Mouse (Mus musculus): Measurements from ENCODE around the gene Smarca2. TPM values are rescaled to one million over a fixed set of nuclear protein-coding genes. Genes with fewer than 3 reads are reported as not detected.

The Smarca2 gene
- polyA plus RNA-seq, 1 experiment = 145 TPM

DNA sequence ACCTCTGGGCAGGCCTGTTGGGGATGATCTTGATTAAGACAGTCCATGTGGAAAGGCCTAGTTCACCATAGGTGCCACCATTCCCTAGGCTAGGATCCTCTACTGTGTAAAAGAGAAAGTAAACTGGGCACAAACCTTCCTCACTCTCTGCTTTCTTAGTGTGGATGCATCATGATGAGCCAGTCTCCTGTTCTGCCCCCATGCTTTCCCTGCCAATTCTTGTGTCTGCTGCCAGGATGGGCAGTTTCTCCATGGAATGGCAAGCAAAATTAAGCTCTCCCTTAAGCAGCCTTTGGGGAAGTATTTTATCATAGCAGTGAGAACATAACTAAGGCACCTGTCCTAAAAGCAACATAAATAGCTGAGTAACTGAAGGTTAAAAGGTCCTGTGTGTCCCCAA is 10.2 kb upstream of the Smarca2 start:
- H3K27ac ChIP-seq (ENCODE audit: insufficient read depth, low read length) = no peak overlapping the region
- DNase-seq = no peak

DNA sequence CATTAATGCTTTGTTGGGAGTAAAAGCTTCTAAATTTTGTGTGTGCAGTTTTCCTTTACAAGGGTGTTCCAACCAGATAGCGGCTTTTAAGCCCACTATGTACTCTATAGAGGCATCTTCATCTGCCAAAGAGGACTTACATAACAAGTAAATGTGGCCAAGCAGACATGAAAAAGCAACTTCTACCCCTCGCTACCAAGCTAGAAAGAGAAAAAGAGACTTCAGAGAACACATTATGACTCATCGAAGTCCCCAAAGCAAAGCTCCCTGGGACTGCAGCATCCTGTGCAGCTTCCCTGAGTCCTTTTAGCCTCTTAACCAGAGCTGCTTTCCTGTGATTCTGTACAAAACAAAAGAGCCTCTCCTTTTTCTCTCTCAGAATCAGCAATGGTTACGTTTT is 3.4 kb upstream of the Smarca2 start:
- no peak for DNase-seq

More for the DNA sequence above, 10.2 kb upstream of the Smarca2 start:
- Histone ChIP-seq H3K4me3 (replicated peaks; ENCODE audit: insufficient read depth, low read depth, low read length) (no peak overlapping the region), H3K27me3 (ENCODE audit: control insufficient read depth, insufficient read depth, low read length) (no peaks in the 10 kb centered on the region), H3K4me1 (ENCODE audit: control insufficient read depth, insufficient read depth, low read length) (no peaks in the 10 kb centered on the region)
- no peak for TF ChIP-seq POLR2A (IDR thresholded peaks at IDR 0.05; ENCODE audit: borderline replicate concordance, insufficient read depth, low read length)
- no peak for TF ChIP-seq CTCF (IDR thresholded peaks at IDR 0.05; ENCODE audit: borderline replicate concordance, insufficient read depth, low read depth, low read length)

GRCm38 (mm10) chr19:26603296-26603860 is 1.5 kb upstream of the Smarca2 start:
- no peak overlapping the region for H3K27ac ChIP-seq (ENCODE audit: insufficient read depth, low read length)
- no peak overlapping the region for H3K4me3 ChIP-seq (replicated peaks; ENCODE audit: insufficient read depth, low read depth, low read length)
- DNase-seq = no peak
- WGBS = 45% methylated on average over 2 of the region's 2 CpGs
- TF ChIP-seq POLR2A (IDR thresholded peaks at IDR 0.05; ENCODE audit: borderline replicate concordance, insufficient read depth, low read length) = no peak
- no peak for TF ChIP-seq CTCF (IDR thresholded peaks at IDR 0.05; ENCODE audit: borderline replicate concordance, insufficient read depth, low read depth, low read length)
- no peaks in the 10 kb centered on the region; the same call in 1 of the 2 replicates for H3K4me1 ChIP-seq (ENCODE audit: control insufficient read depth, insufficient read depth, low read length)
- no peaks in the 10 kb centered on the region for H3K27me3 ChIP-seq (ENCODE audit: control insufficient read depth, insufficient read depth, low read length)

More for the DNA sequence above, 3.4 kb upstream of the Smarca2 start:
- 76% methylated on average over 4 of the region's 4 CpGs for WGBS
- H3K4me1 ChIP-seq (ENCODE audit: control insufficient read depth, insufficient read depth, low read length) = no peaks in the 10 kb centered on the region; the same call in 1 of the 2 replicates
- no peak overlapping the region for H3K27ac ChIP-seq (ENCODE audit: insufficient read depth, low read length)
- H3K4me3 ChIP-seq (replicated peaks; ENCODE audit: insufficient read depth, low read depth, low read length) = no peak overlapping the region
- no peak for TF ChIP-seq CTCF (IDR thresholded peaks at IDR 0.05; ENCODE audit: borderline replicate concordance, insufficient read depth, low read depth, low read length)
- no peak for TF ChIP-seq POLR2A (IDR thresholded peaks at IDR 0.05; ENCODE audit: borderline replicate concordance, insufficient read depth, low read length)
- H3K27me3 ChIP-seq (ENCODE audit: control insufficient read depth, insufficient read depth, low read length) = no peaks in the 10 kb centered on the region

DNA sequence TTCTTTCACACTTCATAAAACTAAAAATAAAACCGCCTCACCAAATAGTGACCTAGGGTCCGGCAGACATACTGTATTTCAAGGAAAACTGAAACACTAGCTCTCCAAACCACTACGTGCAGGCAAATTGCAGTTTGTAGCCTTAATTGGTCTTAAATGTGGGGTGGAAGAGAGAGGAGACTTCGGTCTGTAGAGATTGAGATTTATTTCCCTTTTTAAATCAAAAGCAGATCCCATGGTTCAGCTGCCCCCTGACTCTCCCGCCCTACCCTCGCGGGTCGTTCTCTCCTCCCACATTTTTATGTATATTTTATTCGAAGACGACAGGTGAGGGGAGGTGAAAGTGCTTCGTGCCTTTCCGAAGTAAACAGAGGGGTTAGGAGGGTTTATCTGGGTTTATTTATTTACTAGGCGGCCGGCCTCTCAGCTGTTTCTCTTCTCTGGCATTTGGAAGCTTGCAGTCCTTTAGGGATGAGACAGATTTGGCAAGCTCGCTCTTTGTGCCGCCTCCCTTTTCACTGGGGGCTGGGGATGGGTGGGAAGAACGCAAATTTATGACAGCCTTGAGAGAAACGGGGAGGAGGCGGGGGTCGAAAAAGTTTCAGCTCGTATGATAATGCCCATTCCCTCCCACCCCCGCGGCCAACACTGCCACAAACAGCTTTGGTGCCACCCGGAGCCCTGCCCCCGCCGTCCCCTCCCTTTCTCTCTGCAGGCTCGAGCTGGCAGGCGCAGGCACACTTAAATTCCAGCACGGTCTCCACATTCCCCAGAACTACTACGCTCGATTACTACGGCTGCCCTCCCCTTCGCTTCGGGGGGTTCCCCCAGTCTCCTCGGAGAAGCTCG is 720 bp upstream of the Smarca2 start:
- no peak for DNase-seq
- Histone ChIP-seq H3K27ac (ENCODE audit: insufficient read depth, low read length) (peak overlapping the region; percentile 97), H3K4me3 (replicated peaks; ENCODE audit: insufficient read depth, low read depth, low read length) (peak overlapping the region; percentile 72), H3K4me1 (ENCODE audit: control insufficient read depth, insufficient read depth, low read length) (no peaks in the 10 kb centered on the region; the same call in 1 of the 2 replicates), H3K27me3 (ENCODE audit: control insufficient read depth, insufficient read depth, low read length) (no peaks in the 10 kb centered on the region)
- 1% methylated on average over 36 of the region's 36 CpGs for WGBS
- TF ChIP-seq POLR2A (IDR thresholded peaks at IDR 0.05; ENCODE audit: borderline replicate concordance, insufficient read depth, low read length) (no peak), CTCF (IDR thresholded peaks at IDR 0.05; ENCODE audit: borderline replicate concordance, insufficient read depth, low read depth, low read length) (no peak)

GRCm38 (mm10) chr19:26605438-26606320 is 829 bp downstream of the Smarca2 start:
- Histone ChIP-seq H3K4me1 (ENCODE audit: control insufficient read depth, insufficient read depth, low read length) (no peaks in the 10 kb centered on the region; the same call in 1 of the 2 replicates), H3K4me3 (replicated peaks; ENCODE audit: insufficient read depth, low read depth, low read length) (peak overlapping the region; percentile 72), H3K27me3 (ENCODE audit: control insufficient read depth, insufficient read depth, low read length) (no peaks in the 10 kb centered on the region), H3K27ac (ENCODE audit: insufficient read depth, low read length) (peak overlapping the region; percentile 94)
- under 1% methylated on average over 43 of the region's 44 CpGs for WGBS
- peak; percentile 78 to 80 for DNase-seq
- TF ChIP-seq CTCF (IDR thresholded peaks at IDR 0.05; ENCODE audit: borderline replicate concordance, insufficient read depth, low read depth, low read length) (no peak), POLR2A (IDR thresholded peaks at IDR 0.05; ENCODE audit: borderline replicate concordance, insufficient read depth, low read length) (peak; percentile 36; the same call in 1 of the 2 replicates)

- no peaks in the 10 kb centered on the region; the same call in 1 of the 2 replicates for H3K4me1 ChIP-seq (ENCODE audit: control insufficient read depth, insufficient read depth, low read length)
- under 1% methylated on average over 63 of the region's 63 CpGs for WGBS
- no peaks in the 10 kb centered on the region for H3K27me3 ChIP-seq (ENCODE audit: control insufficient read depth, insufficient read depth, low read length)
- peak overlapping the region; percentile 72 for H3K4me3 ChIP-seq (replicated peaks; ENCODE audit: insufficient read depth, low read depth, low read length)
- peak; percentile 78 to 80 for DNase-seq
- TF ChIP-seq POLR2A (IDR thresholded peaks at IDR 0.05; ENCODE audit: borderline replicate concordance, insufficient read depth, low read length) = peak; percentile 37; the same call in 1 of the 2 replicates
- TF ChIP-seq CTCF (IDR thresholded peaks at IDR 0.05; ENCODE audit: borderline replicate concordance, insufficient read depth, low read depth, low read length) = no peak; the same call in 1 of the 2 replicates
- H3K27ac ChIP-seq (ENCODE audit: insufficient read depth, low read length) = peak overlapping the region; percentile 94
Observed at GRCm38 (mm10) chr19:26606321-26607155, 1.7 kb downstream of the Smarca2 start.
